15 mouse cellular contexts compared by ENCODE assay signal in genomic region chr3:86750652-86751051, GRCm38 (mm10).
DNase-seq lines count a peak whose midpoint lies in the region; ATAC-seq lines count a peak whose summit lies in the region.
"Had no signal": no experiment of that assay in that cellular context is flagged by ENCODE, and none has a peak within 500 bp of the region (broad histone marks: within the 10 kb centered on the region; RNA-seq: fewer than 3 reads in every experiment).

No protein-coding gene starts in this region.

- H3K4me2 ChIP-seq in forebrain, embryonic 16.5 days (ENCODE audit: low read length) = 0 out of 2 replicates have a peak overlapping the region, but pooled peaks have one; percentile 12
- H3K4me2 ChIP-seq in forebrain, embryonic 13.5 days = no peak overlapping the region
- H3K4me2 ChIP-seq in hindbrain, embryonic 14.5 days (replicated peaks) = peak overlapping the region; percentile 38
- peak overlapping the region; percentile 35 for H3K4me2 ChIP-seq in neural tube, embryonic 15.5 days
- H3K4me2 ChIP-seq: heart, embryonic 11.5 days; limb, embryonic 12.5 days had no signal

- intact Hi-C loops in left cerebral cortex, postnatal 4 days (cut with DNase I) = loop anchor here (10.0 kb wide), 1 partner anchor 486 kb away; no protein-coding TSS in a partner anchor

- ATAC-seq in forebrain, embryonic 16.5 days = no peak
- ATAC-seq in forebrain, embryonic 13.5 days = no peak
- no peak; the same call in 1 of the 2 replicates for ATAC-seq in hindbrain, embryonic 14.5 days (ENCODE audit: low FRiP score)
- ATAC-seq in neural tube, embryonic 15.5 days (ENCODE audit: low FRiP score) = no peak
- ATAC-seq: Patski had no signal

- no peak for DNase-seq in hindbrain, embryonic 14.5 days (ENCODE audit: low spot score)
- DNase-seq in midbrain, embryonic 10.5 days (ENCODE audit: low spot score) = no peak
- DNase-seq in kidney, adult 18-20 months = no peak
- DNase-seq in left cerebral cortex, postnatal 4 days = no peak
- no peak for DNase-seq in left cerebral cortex, adult 8-10 months (ENCODE audit: low spot score in 2 of 2)
- DNase-seq: heart, postnatal 4 days; right cerebral cortex, postnatal 25 days had no signal

- H3K4me3 ChIP-seq in forebrain, embryonic 16.5 days (replicated peaks; ENCODE audit: low read length) = no peak overlapping the region
- H3K4me3 ChIP-seq in forebrain, embryonic 13.5 days = no peak overlapping the region
- H3K4me3 ChIP-seq in hindbrain, embryonic 14.5 days (replicated peaks; ENCODE audit: low read length) = no peak overlapping the region
- H3K4me3 ChIP-seq in midbrain, embryonic 10.5 days = no peak overlapping the region
- H3K4me3 ChIP-seq in neural tube, embryonic 15.5 days (replicated peaks) = no peak overlapping the region
- H3K4me3 ChIP-seq: limb, embryonic 12.5 days had no signal

- WGBS in forebrain, embryonic 16.5 days = 20% methylated on average over 7 of the region's 7 CpGs
- 23% methylated on average over 7 of the region's 7 CpGs for WGBS in forebrain, embryonic 13.5 days
- WGBS in hindbrain, embryonic 14.5 days = 20% methylated on average over 7 of the region's 7 CpGs
- 26% methylated on average over 7 of the region's 7 CpGs for WGBS in midbrain, embryonic 10.5 days
- WGBS in neural tube, embryonic 15.5 days = 29% methylated on average over 7 of the region's 7 CpGs

- peaks cover 11% of the 10 kb centered on the region for H3K4me1 ChIP-seq in forebrain, embryonic 16.5 days (replicated peaks; ENCODE audit: control insufficient read depth, insufficient read depth, low read length)
- H3K4me1 ChIP-seq in forebrain, embryonic 13.5 days = peaks cover 21% of the 10 kb centered on the region
- H3K4me1 ChIP-seq in hindbrain, embryonic 14.5 days (replicated peaks; ENCODE audit: control insufficient read depth, insufficient read depth, low read length) = peaks cover 48% of the 10 kb centered on the region
- H3K4me1 ChIP-seq in midbrain, embryonic 10.5 days = peaks cover 43% of the 10 kb centered on the region
- H3K4me1 ChIP-seq in neural tube, embryonic 15.5 days = peaks cover 29% of the 10 kb centered on the region

- H3K9ac ChIP-seq in forebrain, embryonic 16.5 days (replicated peaks; ENCODE audit: low read depth, low read length) = peak overlapping the region; percentile 33; the same call in 1 of the 2 replicates
- H3K9ac ChIP-seq in forebrain, embryonic 13.5 days = no peak overlapping the region
- peak overlapping the region; percentile 61 for H3K9ac ChIP-seq in hindbrain, embryonic 14.5 days
- H3K9ac ChIP-seq in neural tube, embryonic 15.5 days (replicated peaks) = no peak overlapping the region
- H3K9ac ChIP-seq: limb, embryonic 12.5 days; liver, embryonic 14.5 days had no signal

- H3K27me3 ChIP-seq in forebrain, embryonic 16.5 days (replicated peaks; ENCODE audit: control insufficient read depth, insufficient read depth, low read length) = 0 out of 2 replicates have a peak, but pooled peaks cover 2% of the 10 kb centered on the region
- H3K27me3 ChIP-seq in forebrain, embryonic 13.5 days = peaks cover 3% of the 10 kb centered on the region; the same call in 1 of the 2 replicates
- H3K27me3 ChIP-seq in hindbrain, embryonic 14.5 days (ENCODE audit: control insufficient read depth, insufficient read depth, low read length) = no peaks in the 10 kb centered on the region
- H3K27me3 ChIP-seq in midbrain, embryonic 10.5 days (ENCODE audit: low read depth, poor library complexity, severe bottlenecking) = no peaks in the 10 kb centered on the region; the same call in 1 of the 2 replicates
- no peaks in the 10 kb centered on the region for H3K27me3 ChIP-seq in neural tube, embryonic 15.5 days (replicated peaks)
- H3K27me3 ChIP-seq: limb, embryonic 12.5 days; Patski had no signal

- no peaks in the 10 kb centered on the region for H3K36me3 ChIP-seq in forebrain, embryonic 16.5 days (ENCODE audit: control insufficient read depth, insufficient read depth)
- no peaks in the 10 kb centered on the region for H3K36me3 ChIP-seq in forebrain, embryonic 13.5 days (ENCODE audit: poor library complexity, severe bottlenecking)
- no peaks in the 10 kb centered on the region for H3K36me3 ChIP-seq in hindbrain, embryonic 14.5 days (replicated peaks; ENCODE audit: control insufficient read depth, insufficient read depth)
- no peaks in the 10 kb centered on the region for H3K36me3 ChIP-seq in midbrain, embryonic 10.5 days
- H3K36me3 ChIP-seq in neural tube, embryonic 15.5 days = no peaks in the 10 kb centered on the region
- H3K36me3 ChIP-seq: limb, embryonic 12.5 days had no signal

- H3K9me3 ChIP-seq in forebrain, embryonic 16.5 days (ENCODE audit: control insufficient read depth, low read length) = no peaks in the 10 kb centered on the region
- H3K9me3 ChIP-seq in forebrain, embryonic 13.5 days (replicated peaks) = no peaks in the 10 kb centered on the region
- H3K9me3 ChIP-seq in hindbrain, embryonic 14.5 days (ENCODE audit: control insufficient read depth, low read length) = no peaks in the 10 kb centered on the region
- H3K9me3 ChIP-seq in midbrain, embryonic 10.5 days (replicated peaks) = no peaks in the 10 kb centered on the region
- H3K9me3 ChIP-seq in neural tube, embryonic 15.5 days (replicated peaks) = no peaks in the 10 kb centered on the region
- H3K9me3 ChIP-seq: limb, embryonic 12.5 days had no signal

- no peak overlapping the region for H3K27ac ChIP-seq in forebrain, embryonic 16.5 days (ENCODE audit: low read length)
- no peak overlapping the region for H3K27ac ChIP-seq in forebrain, embryonic 13.5 days
- peak overlapping the region; percentile 89 for H3K27ac ChIP-seq in hindbrain, embryonic 14.5 days
- H3K27ac ChIP-seq in midbrain, embryonic 10.5 days (replicated peaks) = peak overlapping the region; percentile 19
- H3K27ac ChIP-seq in neural tube, embryonic 15.5 days (replicated peaks) = peak overlapping the region; percentile 67
- H3K27ac ChIP-seq: limb, embryonic 12.5 days; liver, embryonic 14.5 days; macrophage had no signal

Comparison
In these comparisons a context has a peak if more than half of its experiments do, and no peak if none do; other contexts are left out.
1. H3K9ac ChIP-seq: peak in forebrain, embryonic 16.5 days (single experiment) and hindbrain, embryonic 14.5 days (single experiment); none in forebrain, embryonic 13.5 days (single experiment) and neural tube, embryonic 15.5 days (single experiment).
2. H3K27ac ChIP-seq: peak in hindbrain, embryonic 14.5 days (single experiment), midbrain, embryonic 10.5 days (single experiment) and neural tube, embryonic 15.5 days (single experiment); none in forebrain, embryonic 16.5 days (single experiment) and forebrain, embryonic 13.5 days (single experiment).